Mouse (Mus musculus) inflammation-experienced regulatory T-cells, adult 6 months (primary cell): ENCODE measurements around the gene Cadm4. TPM values are rescaled to one million over a fixed set of nuclear protein-coding genes. Genes with fewer than 3 reads are reported as not detected.
"Not testable (repeated sequence)": the region's sequence is repeated elsewhere in the genome, so short reads cannot be mapped to it uniquely, and the experiment has no call there.

Experiments
- ATAC-seq: one replicate; pipeline ENCODE4 v1.8.0; 2017
- polyA plus RNA-seq, 3 experiments: library from polyadenylated mRNA; unstranded; fragments of 100-300 nt; shearing (Covaris generic); gene quantifications; one replicate each; pipeline ENCODE4 v1.2.1; 2017

Cadm4 gene
- polyA plus RNA-seq, 3 experiments from 2014 or later = not detected

- ATAC-seq = no peak
Measured at GRCm38 (mm10) chr7:24504004-24504403, 22.2 kb downstream of the Cadm4 start.

DNA sequence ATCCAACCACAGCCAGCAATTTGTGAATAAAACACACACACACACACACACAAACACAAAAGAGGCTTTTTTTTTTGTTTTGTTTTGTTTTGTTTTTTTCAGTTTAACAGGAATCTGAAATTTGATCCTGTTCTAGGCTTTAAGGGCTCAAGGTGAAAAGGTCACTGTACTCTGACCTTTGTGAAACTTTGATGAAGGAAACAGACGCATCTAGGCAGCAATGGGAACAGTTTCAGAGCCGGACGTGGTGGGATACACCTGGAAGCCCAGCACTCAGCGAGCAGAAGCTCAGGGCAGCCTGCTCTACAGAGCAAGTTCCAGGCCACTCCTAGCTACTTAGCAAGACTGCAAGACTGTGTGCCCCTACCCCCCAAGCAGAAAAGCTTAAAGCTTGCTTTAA is 23.0 kb downstream of the Cadm4 start:
- ATAC-seq = no peak

GRCm38 (mm10) chr7:24505447-24506064 is 23.7 kb downstream of the Cadm4 start:
- ATAC-seq = no peak

- ATAC-seq = no peak
Measured at GRCm38 (mm10) chr7:24506065-24506459, 24.2 kb downstream of the Cadm4 start.

DNA sequence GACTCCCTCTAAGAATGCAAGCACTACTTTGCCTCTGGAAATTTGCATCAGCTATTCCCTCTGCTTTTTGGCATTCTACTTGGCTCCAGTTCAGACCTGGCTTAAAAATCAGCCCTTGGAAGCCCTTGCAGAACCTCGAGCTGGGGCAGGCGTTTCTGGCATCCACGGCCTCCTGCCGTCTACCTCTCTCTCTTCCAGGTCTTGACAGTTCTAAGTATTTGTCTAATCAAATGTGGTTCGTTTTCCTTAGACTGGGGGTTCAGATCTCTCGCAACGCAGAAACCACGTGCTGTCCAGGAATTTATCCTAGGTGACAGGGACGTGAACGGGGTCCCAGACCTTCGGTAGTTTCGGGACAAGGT is 24.6 kb downstream of the Cadm4 start:
- no peak for ATAC-seq

- ATAC-seq = peak; percentile 49
Measured at GRCm38 (mm10) chr7:24506838-24507725, 25.3 kb downstream of the Cadm4 start, which contains the start of gene Zfp428. TSS of gene Zfp428 (plus strand) at chr7:24507006.

DNA sequence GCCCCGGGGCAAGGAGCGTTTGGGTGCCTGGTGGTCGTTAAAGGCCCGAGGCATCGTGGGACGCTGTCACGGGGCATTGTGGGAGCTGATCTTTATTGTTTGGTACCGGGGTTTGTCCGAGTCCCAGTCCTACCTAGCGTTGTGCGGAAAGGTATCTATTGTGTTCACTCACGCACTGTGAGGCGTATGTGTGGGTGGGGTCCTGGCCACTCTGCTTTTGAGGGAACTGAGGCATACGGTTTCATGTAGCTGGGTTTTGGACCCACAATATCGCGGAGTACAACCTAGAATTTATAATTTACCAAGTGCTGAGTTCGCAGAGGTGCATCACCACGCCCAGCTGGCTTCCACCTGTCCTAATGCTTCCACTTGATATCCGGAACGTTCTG is 25.9 kb downstream of the Cadm4 start:
- no peak for ATAC-seq

- ATAC-seq = no peak
Measured at GRCm38 (mm10) chr7:24512355-24512754, 30.5 kb downstream of the Cadm4 start, which contains the start of gene AC161166.1. TSS of gene AC161166.1 (minus strand) at chr7:24512455.

DNA sequence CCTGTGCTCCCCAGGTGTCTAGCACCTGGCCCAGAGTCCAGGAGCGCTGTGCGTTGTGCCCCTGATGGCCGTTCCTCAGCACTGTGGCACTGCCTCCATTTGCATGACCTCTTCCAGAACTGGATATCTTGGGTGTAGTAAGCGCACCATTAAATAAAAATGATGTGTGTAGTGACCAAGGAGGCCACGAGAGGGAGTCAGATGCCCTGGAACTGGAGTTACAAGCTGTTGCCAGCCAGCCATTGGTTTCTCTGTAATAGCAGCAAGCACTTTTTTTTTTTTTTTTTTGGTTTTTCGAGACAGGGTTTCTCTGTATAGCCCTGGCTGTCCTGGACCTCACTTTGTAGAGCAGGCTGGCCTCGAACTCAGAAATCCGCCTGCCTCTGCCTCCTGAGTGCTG is 34.5 kb downstream of the Cadm4 start:
- ATAC-seq = not testable (repeated sequence)

DNA sequence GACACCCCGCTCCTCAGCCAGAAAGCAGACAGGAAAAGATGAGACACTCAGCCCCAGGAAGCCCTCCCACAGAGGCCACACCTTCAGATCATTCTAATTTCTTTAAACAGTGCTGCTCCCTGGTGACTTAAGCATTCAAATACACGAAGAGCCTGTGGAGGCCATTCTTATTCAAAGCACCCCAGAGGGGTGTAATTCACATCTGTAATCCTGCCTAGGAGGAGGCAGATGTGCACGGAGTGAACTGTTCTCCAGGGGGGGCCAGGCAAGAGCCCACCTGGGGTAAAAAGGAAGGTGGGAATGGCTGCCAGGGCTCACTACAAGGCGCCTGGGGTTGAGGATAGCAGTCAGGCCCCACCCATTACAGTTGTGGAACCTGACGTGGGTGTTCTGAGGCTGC is 35.3 kb downstream of the Cadm4 start:
- no peak for ATAC-seq

DNA sequence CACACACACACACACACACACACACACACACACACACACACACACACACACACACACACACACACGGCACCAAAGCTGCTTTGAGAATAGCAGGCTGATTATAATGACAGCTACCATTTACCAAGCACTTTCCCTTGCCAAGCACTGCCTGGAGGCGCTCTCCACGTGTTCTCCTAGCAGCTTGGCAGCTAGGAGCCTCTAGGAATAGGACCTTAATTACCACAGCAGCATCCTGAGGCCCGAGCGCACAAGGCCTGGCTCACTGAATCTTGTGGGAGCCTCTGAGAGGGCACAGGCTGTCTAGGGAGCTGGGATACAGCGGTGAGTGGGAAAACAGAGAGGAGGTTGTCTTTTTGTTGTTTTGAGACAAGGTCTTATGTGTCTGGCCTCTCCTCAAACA is 35.8 kb downstream of the Cadm4 start:
- ATAC-seq = no peak

- no peak for ATAC-seq
Measured at GRCm38 (mm10) chr7:24519130-24519529, 37.3 kb downstream of the Cadm4 start.

GRCm38 (mm10) chr7:24520054-24520453 is 38.2 kb downstream of the Cadm4 start:
- ATAC-seq = not testable (repeated sequence)

- ATAC-seq = no peak
Measured at GRCm38 (mm10) chr7:24522805-24523204, 41.0 kb downstream of the Cadm4 start.

- ATAC-seq = no peak
Measured at GRCm38 (mm10) chr7:24523723-24524122, 41.9 kb downstream of the Cadm4 start.

DNA sequence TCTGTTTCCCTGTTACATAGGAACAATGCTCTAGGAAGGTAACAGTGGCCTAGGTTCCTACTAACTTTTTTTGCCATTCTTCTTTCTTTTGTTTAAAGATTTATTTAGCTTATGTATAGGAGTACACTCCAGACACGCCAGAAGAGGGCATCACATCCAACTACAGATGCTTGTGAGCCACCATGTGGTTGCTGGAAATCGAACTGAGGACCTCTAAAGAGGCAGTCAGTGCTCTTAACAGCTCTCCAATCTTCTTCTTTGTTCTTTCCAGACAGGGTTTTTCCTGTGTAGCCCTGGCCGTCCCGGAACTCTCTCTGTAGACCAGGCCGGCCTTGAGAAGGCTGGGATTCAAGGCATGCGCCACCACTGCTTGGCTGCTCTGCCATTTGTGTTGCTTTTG is 43.2 kb downstream of the Cadm4 start:
- ATAC-seq = no peak

DNA sequence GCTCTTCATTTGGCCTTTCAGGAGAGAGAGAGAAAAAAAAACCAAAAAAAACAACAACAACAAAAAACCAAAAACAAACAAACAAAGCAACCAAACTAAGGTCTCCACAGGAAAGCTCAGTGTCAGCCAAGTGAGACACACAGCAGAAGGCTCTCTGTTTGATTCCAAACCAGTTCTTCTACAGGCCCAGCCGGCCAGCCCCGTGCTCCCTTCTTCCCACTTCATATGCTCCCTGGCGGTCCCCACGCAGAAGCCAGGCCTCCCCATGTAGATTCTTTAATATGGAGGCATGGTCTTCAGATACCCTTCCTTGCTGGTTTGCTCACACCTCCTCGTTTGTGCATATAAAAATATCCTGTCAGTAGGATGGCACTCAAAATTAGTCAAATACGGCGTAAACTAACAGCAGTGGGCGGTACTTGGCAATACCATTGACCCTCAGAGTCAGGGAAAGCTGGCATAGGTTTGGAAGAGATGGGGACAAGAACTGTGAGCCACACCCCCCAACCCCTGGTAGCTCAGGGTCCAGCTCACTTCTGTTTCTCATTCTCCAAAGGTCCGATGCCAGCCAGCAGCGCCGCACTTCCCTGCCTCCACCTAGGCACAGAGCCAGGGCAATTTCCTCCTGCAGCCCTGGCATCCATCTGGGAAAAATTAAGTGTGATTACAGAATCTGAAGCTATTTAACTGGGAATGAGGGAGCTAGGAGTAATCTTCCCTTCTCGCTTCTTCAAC is 44.0 kb downstream of the Cadm4 start:
- no peak for ATAC-seq

DNA sequence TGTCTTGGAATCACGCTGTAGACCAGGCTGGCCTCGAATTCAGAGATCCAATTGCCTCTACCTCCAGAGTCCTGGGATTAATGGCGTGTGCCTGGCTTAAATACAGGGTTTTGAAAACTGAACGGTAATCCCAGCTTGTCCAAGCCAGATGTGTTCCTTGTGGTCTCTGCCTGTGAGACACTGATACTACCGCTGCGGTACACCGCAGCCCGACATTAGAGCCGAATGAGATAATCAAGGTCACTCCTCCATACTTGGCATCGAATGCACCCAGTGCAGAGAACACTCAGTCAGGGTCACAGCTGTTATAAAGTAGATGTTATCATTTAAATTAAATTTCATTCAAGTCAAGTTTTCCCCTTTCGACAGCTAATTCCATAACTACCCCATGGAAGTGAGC is 47.0 kb downstream of the Cadm4 start:
- ATAC-seq = no peak

GRCm38 (mm10) chr7:24529580-24529979 is 47.8 kb downstream of the Cadm4 start:
- ATAC-seq = no peak

- peak; percentile 89 for ATAC-seq
Measured at GRCm38 (mm10) chr7:24530062-24530931, 48.5 kb downstream of the Cadm4 start, which contains the start of gene Irgq. TSS of gene Irgq (plus strand) at chr7:24530689.

DNA sequence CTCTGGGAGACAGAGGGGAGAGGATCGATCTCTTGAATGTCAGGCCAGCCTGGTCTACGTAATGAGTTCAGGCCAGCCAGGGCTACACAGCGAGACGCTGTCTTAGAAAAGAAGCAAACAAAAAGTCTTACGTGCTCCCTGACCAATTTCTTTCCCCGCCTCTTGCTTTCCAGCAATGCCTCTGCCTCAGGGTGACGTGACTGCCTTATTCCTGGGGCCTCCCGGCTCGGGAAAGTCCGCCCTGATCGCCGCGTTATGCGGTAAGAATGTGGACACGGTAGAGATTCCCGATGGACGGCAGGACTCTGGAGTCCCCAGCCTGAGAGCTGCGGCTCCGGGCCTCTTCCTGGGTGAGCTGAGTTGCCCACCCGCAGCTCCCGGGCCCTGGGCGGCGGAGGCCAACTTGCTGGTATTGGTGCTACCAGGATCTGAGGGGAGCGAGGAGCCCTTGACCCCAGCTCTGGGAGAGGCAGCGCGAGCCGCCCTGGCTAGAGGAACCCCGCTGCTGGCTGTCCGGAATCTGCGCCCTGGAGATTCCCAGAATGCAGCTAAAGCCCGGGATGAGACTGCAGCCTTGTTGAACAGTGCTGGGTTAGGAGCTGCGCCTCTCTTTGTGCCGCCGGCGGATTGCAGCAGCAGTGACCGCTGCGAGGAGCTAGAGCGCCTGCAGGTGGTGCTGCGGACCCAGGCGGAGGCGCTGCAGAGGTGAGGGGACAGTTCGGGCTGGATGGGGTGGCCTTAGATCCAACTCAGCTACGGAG is 49.6 kb downstream of the Cadm4 start:
- ATAC-seq = no peak
